In genomic region chr19:6272738-6273137, GRCm38 (mm10) we compare ENCODE assay signal across 19 mouse cellular contexts. TPM values are rescaled to one million over a fixed set of nuclear protein-coding genes. Genes with fewer than 3 reads are reported as not detected.
DNase-seq lines count a peak whose midpoint lies in the region; ATAC-seq and TF ChIP-seq lines count a peak whose summit lies in the region.
"Had no signal": no experiment of that assay in that cellular context is flagged by ENCODE, and none has a peak within 500 bp of the region (broad histone marks: within the 10 kb centered on the region; RNA-seq: fewer than 3 reads in every experiment).

No protein-coding gene starts in this region.

- WGBS in intestine, postnatal 0 days: 61% methylated on average over 4 of the region's 4 CpGs

- TF ChIP-seq CTCF in gastrocnemius, adult 2 months (IDR thresholded peaks at IDR 0.05): no peak
- TF ChIP-seq CTCF in left cerebral cortex, adult 2 months (IDR thresholded peaks at IDR 0.05): no peak
- no peak for TF ChIP-seq CTCF in intestine, postnatal 0 days (IDR thresholded peaks at IDR 0.05; ENCODE audit: low read depth)

- H3K4me1 ChIP-seq in intestine, postnatal 0 days (replicated peaks; ENCODE audit: control insufficient read depth, insufficient read depth, low read length): peaks cover 7% of the 10 kb centered on the region

- H3K4me2 ChIP-seq in intestine, postnatal 0 days (replicated peaks; ENCODE audit: low read depth): no peak overlapping the region
- H3K4me2 ChIP-seq: embryonic facial prominence, embryonic 13.5 days; hindbrain, embryonic 13.5 days; midbrain, embryonic 12.5 days had no signal

- no peaks in the 10 kb centered on the region for H3K36me3 ChIP-seq in intestine, postnatal 0 days (ENCODE audit: control insufficient read depth, insufficient read depth)
- H3K36me3 ChIP-seq: embryonic facial prominence, embryonic 13.5 days; hindbrain, embryonic 13.5 days; midbrain, embryonic 12.5 days had no signal

- H3K9me3 ChIP-seq in intestine, postnatal 0 days (ENCODE audit: control insufficient read depth): no peaks in the 10 kb centered on the region
- H3K9me3 ChIP-seq: embryonic facial prominence, embryonic 13.5 days; hindbrain, embryonic 13.5 days; midbrain, embryonic 12.5 days had no signal

- no peaks in the 10 kb centered on the region for H3K27me3 ChIP-seq in intestine, postnatal 0 days (replicated peaks; ENCODE audit: control insufficient read depth, insufficient read depth, low read length)
- H3K27me3 ChIP-seq: embryonic facial prominence, embryonic 13.5 days; Patski had no signal

- no peak for ATAC-seq in intestine, postnatal 0 days
- ATAC-seq: Patski had no signal

- no peak overlapping the region for H3K4me3 ChIP-seq in gastrocnemius, adult 2 months
- no peak overlapping the region for H3K4me3 ChIP-seq in left cerebral cortex, adult 2 months
- no peak overlapping the region for H3K4me3 ChIP-seq in intestine, postnatal 0 days (ENCODE audit: low read depth, low read length)
- H3K4me3 ChIP-seq: embryonic facial prominence, embryonic 13.5 days; hindbrain, embryonic 13.5 days; midbrain, embryonic 12.5 days had no signal

- peak overlapping the region; percentile 81 for H3K27ac ChIP-seq in gastrocnemius, adult 2 months
- no peak overlapping the region for H3K27ac ChIP-seq in left cerebral cortex, adult 2 months
- peak overlapping the region; percentile 81 for H3K27ac ChIP-seq in intestine, postnatal 0 days (ENCODE audit: low read depth, low read length)
- H3K27ac ChIP-seq: embryonic facial prominence, embryonic 13.5 days; hindbrain, embryonic 13.5 days; liver, embryonic 14.5 days; midbrain, embryonic 12.5 days had no signal

- no peak for DNase-seq in gastrocnemius, adult 2 months
- DNase-seq in gastrocnemius, postnatal 14 days: no peak
- peak; percentile 53 to 75 for DNase-seq in left cerebral cortex, postnatal 14 days (ENCODE audit: low spot score in 2 of 2)
- no peak for DNase-seq in left cerebral cortex, adult 2 months (ENCODE audit: extremely low spot score in 1 of 2, low spot score in 2 of 2)
- peak; percentile 82 for DNase-seq in brain, adult 2 months (ENCODE audit: low read depth, low spot score)
- DNase-seq in thymus, postnatal 4 days: no peak
- no peak for DNase-seq in adrenal gland, postnatal 25 days
- DNase-seq: adrenal gland, postnatal 14 days; B cell, adult 2 months; right cerebral cortex, postnatal 4 days; thymus, adult 2 months had no signal

- no peak overlapping the region for H3K9ac ChIP-seq in intestine, postnatal 0 days (ENCODE audit: low read depth, low read length)
- H3K9ac ChIP-seq: liver, embryonic 14.5 days; midbrain, embryonic 12.5 days had no signal

- intact Hi-C loops in gastrocnemius, adult 2 months (cut with DNase I): no loop called here
- intact Hi-C loops in gastrocnemius, postnatal 14 days (cut with DNase I; ENCODE audit: low total_unique reads): no loop called here
- intact Hi-C loops in left cerebral cortex, postnatal 14 days (cut with DNase I): no loop called here
- intact Hi-C loops in left cerebral cortex, adult 2 months (cut with DNase I): no loop called here

RNA-seq across cellular contexts. Expression of gene Ehd1, which starts 3.8 kb away (rescaled TPM):
- total RNA-seq in gastrocnemius, adult 2 months (2021): 10 to 100 TPM; 28.4 to 32.3 TPM
- total RNA-seq in gastrocnemius, postnatal 14 days (2021): 10 to 100 TPM; 40.5 to 50.8 TPM
- 10 to 100 TPM; 44.2 to 51.7 TPM for total RNA-seq in left cerebral cortex, postnatal 14 days (2021)
- total RNA-seq in left cerebral cortex, adult 2 months (2021): 10 to 100 TPM; 36.4 to 43.5 TPM
- 177 and 201 TPM in 2 replicates for polyA plus RNA-seq in intestine, postnatal 0 days (2015; fragmentation: Nextera tagmentation; extraction: Ambion mirVana)
- 101 and 126 TPM in 2 replicates for total RNA-seq in adrenal gland, postnatal 25 days (2021)

RNA-seq across cellular contexts. Expression of gene Atg2a, which starts 31.3 kb away (rescaled TPM):
- 10 to 100 TPM; 18.4 to 19.0 TPM for total RNA-seq in gastrocnemius, adult 2 months (2021)
- total RNA-seq in gastrocnemius, postnatal 14 days (2021): 10 to 100 TPM; 12.7 to 14.6 TPM
- total RNA-seq in left cerebral cortex, postnatal 14 days (2021): 10 to 100 TPM; 37.8 to 38.5 TPM
- total RNA-seq in left cerebral cortex, adult 2 months (2021): 10 to 100 TPM; 37.4 to 40.1 TPM
- 3.6 and 4.0 TPM in 2 replicates for polyA plus RNA-seq in intestine, postnatal 0 days (2015; fragmentation: Nextera tagmentation; extraction: Ambion mirVana)
- 33.8 and 47.0 TPM in 2 replicates for total RNA-seq in adrenal gland, postnatal 25 days (2021)

RNA-seq across cellular contexts. Expression of gene Cdc42bpg, which starts 33.5 kb away (rescaled TPM):
- total RNA-seq in gastrocnemius, adult 2 months (2021): 1 to 10 TPM; 6.0 to 6.4 TPM
- 1 to 10 TPM; 3.4 to 3.9 TPM for total RNA-seq in gastrocnemius, postnatal 14 days (2021)
- 1 to 10 TPM; 2.7 to 3.1 TPM for total RNA-seq in left cerebral cortex, postnatal 14 days (2021)
- total RNA-seq in left cerebral cortex, adult 2 months (2021): 1 to 10 TPM; 3.4 to 4.1 TPM
- 1.8 and 2.3 TPM in 2 replicates for polyA plus RNA-seq in intestine, postnatal 0 days (2015; fragmentation: Nextera tagmentation; extraction: Ambion mirVana)
- 22.8 and 34.2 TPM in 2 replicates for total RNA-seq in adrenal gland, postnatal 25 days (2021)

RNA-seq across cellular contexts. Expression of gene Ppp2r5b, which starts 37.1 kb away (rescaled TPM):
- 10 to 100 TPM; 35.6 to 37.7 TPM for total RNA-seq in gastrocnemius, adult 2 months (2021)
- 10 to 100 TPM; 22.4 to 24.7 TPM for total RNA-seq in gastrocnemius, postnatal 14 days (2021)
- 100 to 1,000 TPM; 187 to 194 TPM for total RNA-seq in left cerebral cortex, postnatal 14 days (2021)
- 100 to 1,000 TPM; 149 to 158 TPM for total RNA-seq in left cerebral cortex, adult 2 months (2021)
- polyA plus RNA-seq in intestine, postnatal 0 days (2015; fragmentation: Nextera tagmentation; extraction: Ambion mirVana): 15.2 and 17.1 TPM in 2 replicates
- total RNA-seq in adrenal gland, postnatal 25 days (2021): 95.5 and 103 TPM in 2 replicates

RNA-seq across cellular contexts. Expression of gene Gpha2, which starts 46.6 kb away (rescaled TPM):
- not detected for total RNA-seq in gastrocnemius, adult 2 months (2021)
- not detected for total RNA-seq in gastrocnemius, postnatal 14 days (2021)
- total RNA-seq in left cerebral cortex, postnatal 14 days (2021): not detected
- not detected for total RNA-seq in left cerebral cortex, adult 2 months (2021)
- polyA plus RNA-seq in intestine, postnatal 0 days (2015; fragmentation: Nextera tagmentation; extraction: Ambion mirVana): 0.26 and 0.34 TPM in 2 replicates
- total RNA-seq in adrenal gland, postnatal 25 days (2021): 20.1 and 25.8 TPM in 2 replicates
- polyA plus RNA-seq: frontal cortex, adult 2 months; hindbrain, embryonic 13.5 days; liver, embryonic 14.5 days; neural tube, embryonic 14.5 days had no signal

Comparison
In these comparisons a context has a peak if more than half of its experiments do, and no peak if none do; other contexts are left out.
1. DNase-seq: peak in left cerebral cortex, postnatal 14 days (2 of 2) and brain, adult 2 months (single experiment); none in gastrocnemius, adult 2 months (single experiment), gastrocnemius, postnatal 14 days (single experiment), left cerebral cortex, adult 2 months (0 of 2), thymus, postnatal 4 days (single experiment) and adrenal gland, postnatal 25 days (single experiment).